Mouse (Mus musculus): ENCODE data around the gene Ripply2. TPM values are rescaled to one million over a fixed set of nuclear protein-coding genes. Genes with fewer than 3 reads are reported as not detected.

The Ripply2 gene
- not detected for polyA plus RNA-seq (2014; fragmentation: Illumina TruSeq; extraction: RNeasy Lipid Tissue Mini Kit (QIAGEN cat#74804); ENCODE audit: low read depth, low replicate concordance)

GRCm38 (mm10) chr9:87015288-87015937, at the start of gene Ripply2:
Gene Ripply2, plus strand, starts transcription at chr9:87015537.

GRCm38 (mm10) chr9:87021778-87022523, 6.6 kb downstream of the Ripply2 start, which contains the start of gene Cyb5r4:
Gene Cyb5r4, plus strand, starts transcription at chr9:87022014.

Other genes starting within 250 kb of the Ripply2 start
- 2.7 TPM for gene Snap91, start 134.9 kb upstream of the Ripply2 start, polyA plus RNA-seq (2014; fragmentation: Illumina TruSeq; extraction: RNeasy Lipid Tissue Mini Kit (QIAGEN cat#74804); ENCODE audit: low read depth, low replicate concordance)
- gene Cyb5r4, start 6.5 kb downstream of the Ripply2 start, polyA plus RNA-seq (2014; fragmentation: Illumina TruSeq; extraction: RNeasy Lipid Tissue Mini Kit (QIAGEN cat#74804); ENCODE audit: low read depth, low replicate concordance) = 131 TPM
- not detected for gene Mrap2, start 128.8 kb downstream of the Ripply2 start, polyA plus RNA-seq (2014; fragmentation: Illumina TruSeq; extraction: RNeasy Lipid Tissue Mini Kit (QIAGEN cat#74804); ENCODE audit: low read depth, low replicate concordance)
- gene Cep162, start 240.0 kb downstream of the Ripply2 start, polyA plus RNA-seq (2014; fragmentation: Illumina TruSeq; extraction: RNeasy Lipid Tissue Mini Kit (QIAGEN cat#74804); ENCODE audit: low read depth, low replicate concordance) = 85.2 TPM

Data from testis, adult 10 weeks (tissue).